Mouse (Mus musculus) bone marrow, adult 2 months (tissue): ENCODE measurements around the gene Tomm20. TPM values are rescaled to one million over a fixed set of nuclear protein-coding genes. Genes with fewer than 3 reads are reported as not detected.
"Not testable (repeated sequence)": the region's sequence is repeated elsewhere in the genome, so short reads cannot be mapped to it uniquely, and the experiment has no call there.

Experiments used
- H3K27ac ChIP-seq: fragments of 200-500 bp; 2 replicates; pipeline ENCODE4 v1.5.1; 2012; ENCODE audit warnings: low read depth, mild to moderate bottlenecking, control low read depth, inconsistent platforms, low read length; ENCODE audit not compliant: control insufficient read depth, poor library complexity, insufficient read depth
- H3K4me1 ChIP-seq: fragments of 200-500 bp; 2 replicates; pipeline ENCODE4 v1.6.1; 2011; ENCODE audit warnings: low read length; ENCODE audit not compliant: control insufficient read depth, insufficient read depth
- H3K4me3 ChIP-seq: fragments of 200-500 bp; replicated peaks from 2 replicates; pipeline ENCODE3; 2011; ENCODE audit warnings: mild to moderate bottlenecking, low read depth, low read length, control low read depth; ENCODE audit not compliant: control insufficient read depth
- CTCF ChIP-seq: fragments of 200-500 bp; IDR thresholded peaks from 2 replicates; pipeline ENCODE4 v1.5.1; 2011; ENCODE audit warnings: low read length, control low read depth; ENCODE audit not compliant: control insufficient read depth, insufficient read depth
- POLR2A ChIP-seq: fragments of 200-500 bp; IDR thresholded peaks from 2 replicates; pipeline ENCODE4 v1.6.1; 2011; ENCODE audit warnings: low read depth, mild to moderate bottlenecking, control low read depth, low read length, borderline replicate concordance; ENCODE audit not compliant: control insufficient read depth
- WGBS: fragments of 180-500 bp; shearing (Covaris S2); methylation state at CpG from one replicate; pipeline ENCODE4 v1.1.7; 2018; 5-methylcytosine and 5-hydroxymethylcytosine counted together
- polyA plus RNA-seq: library from polyadenylated mRNA; stranded (reverse); fragments of >200 nt; gene quantifications from 2 replicates; pipeline ENCODE4 v1.2.4, GENCODE M21; 2011; ENCODE audit warnings: low replicate concordance; ENCODE audit not compliant: missing spikeins, insufficient read depth, insufficient read length

Tomm20 gene
- 48.1 and 91.8 TPM in 2 replicates for polyA plus RNA-seq

GRCm38 (mm10) chr8:126945730-126946163 is at the start of gene Tomm20:
TSS of gene Tomm20 (minus strand) at chr8:126945844.
- TF ChIP-seq CTCF: no peak
- TF ChIP-seq POLR2A: peak; percentile 41; the same call in 1 of the 2 replicates
- Histone ChIP-seq H3K27ac (peak within 1 kb of the TSS; percentile 79), H3K4me3 (peak within 1 kb of the TSS; percentile 95), H3K4me1 (peaks cover 6% of the 10 kb centered on the region; the same call in 1 of the 2 replicates)
- under 1% methylated on average over 48 of the region's 48 CpGs for WGBS

GRCm38 (mm10) chr8:126994506-126994905 is 48.9 kb upstream of the Tomm20 start:
- H3K27ac ChIP-seq: no peak overlapping the region
- WGBS: 79% methylated on average over 1 of the region's 1 CpGs
- TF ChIP-seq POLR2A: no peak
- no peak for TF ChIP-seq CTCF
- H3K4me3 ChIP-seq: no peak overlapping the region
- no peaks in the 10 kb centered on the region for H3K4me1 ChIP-seq

DNA sequence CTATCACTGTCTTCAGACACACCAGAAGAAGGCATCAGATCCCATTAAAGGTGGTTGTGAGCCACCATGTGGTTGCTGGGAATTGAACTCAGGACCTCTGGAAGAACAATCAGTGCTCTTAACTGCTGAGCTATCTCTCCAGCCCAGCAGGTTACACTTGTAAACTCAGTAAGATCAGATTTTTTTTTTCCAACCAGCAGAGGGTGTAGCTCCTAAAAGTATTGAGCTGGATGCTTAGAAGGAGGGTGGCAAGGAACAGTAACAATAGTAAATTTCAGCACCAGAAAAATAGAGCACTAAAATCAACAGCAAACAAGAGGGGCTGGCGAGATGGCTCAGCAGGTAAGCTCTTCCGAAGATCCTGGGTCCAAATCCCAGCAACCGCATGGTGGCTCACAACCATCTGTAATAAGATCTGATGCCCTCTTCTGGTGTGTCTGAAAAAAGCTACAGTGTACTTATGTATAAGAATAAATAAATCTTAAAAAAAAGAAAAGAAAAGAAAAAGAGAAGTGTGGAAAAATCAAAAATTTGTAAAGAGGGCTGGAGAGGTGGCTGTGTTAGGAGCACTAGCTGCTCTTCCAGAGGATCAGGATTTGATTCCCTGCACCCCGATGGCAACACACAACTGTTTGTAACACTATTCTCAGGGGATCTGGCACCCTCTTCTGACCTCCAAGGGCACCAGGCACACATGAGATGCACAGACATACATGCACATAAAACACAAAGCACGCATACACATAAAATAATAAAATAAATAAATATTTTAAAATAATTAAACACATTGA is 43.9 kb upstream of the Tomm20 start:
- TF ChIP-seq POLR2A (no peak), CTCF (no peak)
- Histone ChIP-seq H3K4me1 (no peaks in the 10 kb centered on the region), H3K27ac (no peak overlapping the region), H3K4me3 (no peak overlapping the region)
- WGBS: 68% methylated on average over 5 of the region's 5 CpGs

DNA sequence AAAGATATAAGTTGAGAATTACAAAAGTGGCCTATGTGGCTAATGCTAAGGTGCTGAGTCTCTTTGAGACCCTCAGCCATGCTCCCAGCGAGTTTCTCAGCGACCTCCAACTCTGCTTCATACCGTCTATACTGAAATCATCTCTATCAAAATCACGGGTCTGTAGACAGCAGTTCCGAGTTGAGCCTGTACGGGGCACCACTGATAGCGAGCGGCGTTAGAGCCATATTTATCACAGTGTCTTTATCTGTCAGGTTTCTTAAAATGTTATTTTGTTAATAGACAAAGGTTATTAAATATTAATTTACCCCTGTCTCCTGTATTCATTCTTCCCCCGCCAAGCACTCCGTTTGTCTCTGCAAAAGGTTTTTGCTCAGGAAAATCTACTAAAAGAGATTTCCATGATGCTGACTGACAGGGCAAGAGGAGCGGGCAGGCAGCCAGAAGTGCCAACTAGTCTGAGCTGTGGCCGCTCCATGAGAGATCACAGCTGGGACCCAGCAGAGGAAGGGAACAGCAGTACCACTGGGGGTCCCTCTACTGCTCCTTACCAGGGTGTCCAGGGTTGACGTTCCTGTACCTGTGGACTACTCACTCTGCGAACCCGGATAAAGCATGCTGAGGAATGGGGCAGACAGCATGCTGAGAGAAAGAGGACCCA is 42.8 kb upstream of the Tomm20 start:
- no peak for TF ChIP-seq CTCF
- TF ChIP-seq POLR2A: no peak
- no peaks in the 10 kb centered on the region for H3K4me1 ChIP-seq
- 60% methylated on average over 16 of the region's 16 CpGs for WGBS

DNA sequence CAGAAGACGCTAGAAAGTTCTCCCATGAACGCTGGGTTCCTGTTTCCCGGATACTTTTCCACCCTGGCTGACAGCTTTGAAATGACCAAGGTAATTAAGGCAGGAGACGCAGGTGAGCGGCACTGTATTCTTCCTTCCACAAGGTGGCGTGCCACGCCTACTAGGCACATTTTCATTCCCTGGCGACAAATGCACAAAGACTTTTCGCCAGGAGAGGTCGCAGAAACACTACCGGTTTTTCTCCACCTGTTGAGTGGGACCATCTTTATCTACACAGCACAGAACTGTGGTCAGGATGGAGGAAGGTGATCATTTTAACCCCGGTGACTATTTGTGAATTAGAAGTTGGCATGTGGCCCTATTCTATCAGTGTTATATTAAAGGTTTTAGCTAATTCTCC is 40.9 kb upstream of the Tomm20 start:
- TF ChIP-seq CTCF (peak; percentile 87), POLR2A (no peak)
- WGBS: under 1% methylated on average over 12 of the region's 12 CpGs
- no peak overlapping the region for H3K27ac ChIP-seq
- peak overlapping the region; percentile 7 for H3K4me3 ChIP-seq
- H3K4me1 ChIP-seq: no peaks in the 10 kb centered on the region

More for the DNA sequence above, 42.8 kb upstream of the Tomm20 start:
- Histone ChIP-seq H3K4me3 (no peak overlapping the region), H3K27ac (no peak overlapping the region)

- TF ChIP-seq POLR2A (no peak), CTCF (no peak)
- H3K27ac ChIP-seq: no peak overlapping the region
- WGBS: 48% methylated on average over 5 of the region's 5 CpGs
- no peaks in the 10 kb centered on the region for H3K4me1 ChIP-seq
- no peak overlapping the region for H3K4me3 ChIP-seq
Observed at GRCm38 (mm10) chr8:126980046-126980445, 34.4 kb upstream of the Tomm20 start.

GRCm38 (mm10) chr8:126979091-126979920 is 33.7 kb upstream of the Tomm20 start:
- TF ChIP-seq CTCF (no peak), POLR2A (no peak)
- 21% methylated on average over 27 of the region's 27 CpGs for WGBS
- Histone ChIP-seq H3K4me3 (no peak overlapping the region), H3K4me1 (no peaks in the 10 kb centered on the region), H3K27ac (no peak overlapping the region)

DNA sequence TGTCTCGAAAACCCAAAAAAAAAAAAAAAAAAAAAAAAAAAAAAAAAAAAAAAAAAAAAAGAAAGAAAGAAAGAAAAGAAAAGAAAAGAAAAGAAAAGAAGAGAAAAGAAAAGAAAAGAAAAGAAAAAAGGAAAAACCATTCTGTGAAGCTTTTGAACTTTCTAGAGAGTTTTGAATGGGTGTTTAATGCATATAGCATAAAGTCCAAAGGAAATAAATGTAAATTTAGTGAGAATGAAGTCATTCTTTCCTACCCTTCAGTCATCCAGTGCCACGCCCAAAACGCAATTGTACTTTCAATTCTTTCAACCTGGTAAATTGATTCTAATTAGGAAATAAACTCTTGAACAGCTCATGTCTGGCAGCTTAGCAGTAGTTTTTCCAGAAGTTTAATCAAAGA is 32.9 kb upstream of the Tomm20 start:
- WGBS: 30% methylated on average over 2 of the region's 3 CpGs
- not testable (repeated sequence) for H3K4me3 ChIP-seq, H3K4me1 ChIP-seq, H3K27ac ChIP-seq

DNA sequence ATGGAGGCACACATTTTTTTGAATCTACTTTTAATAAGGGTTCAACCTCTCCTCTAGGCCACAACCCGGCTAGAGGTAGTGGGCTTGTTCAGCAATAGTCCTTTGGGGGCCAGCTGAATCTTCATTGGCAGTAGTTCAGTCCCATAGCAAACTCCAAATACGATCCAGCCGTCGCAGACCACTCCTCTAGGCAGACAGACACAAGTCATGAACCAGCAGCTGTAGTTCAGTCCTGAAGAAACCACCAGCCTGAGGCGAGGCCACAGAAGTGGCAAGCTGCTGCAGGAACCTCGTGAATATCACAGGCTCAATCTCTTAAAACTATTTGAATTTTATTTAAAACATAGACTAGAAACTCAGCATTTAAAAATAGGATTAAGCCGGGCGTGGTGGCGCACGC is 32.4 kb upstream of the Tomm20 start:
- TF ChIP-seq CTCF: no peak
- WGBS: 78% methylated on average over 10 of the region's 10 CpGs

More for the DNA sequence above, 32.4 kb upstream of the Tomm20 start:
- H3K4me3 ChIP-seq: no peak overlapping the region
- peaks cover 1% of the 10 kb centered on the region; the same call in 1 of the 2 replicates for H3K4me1 ChIP-seq
- H3K27ac ChIP-seq: no peak overlapping the region
